Mouse (Mus musculus) kidney, postnatal 25 days (tissue): ENCODE results near the gene Zfp710.
"Not testable (repeated sequence)": the region's sequence is repeated elsewhere in the genome, so short reads cannot be mapped to it uniquely, and the experiment has no call there.

Experiments
- DNase-seq, 2 experiments: peaks; one replicate each; pipeline ENCODE4 v3.0.0; 2021; ENCODE audit warnings: mixed read lengths in 2 of 2

Gene Zfp710

GRCm38 (mm10) chr7:80026990-80027635, 2.5 kb downstream of the Zfp710 start:
- DNase-seq: peak; percentile 82 to 94

GRCm38 (mm10) chr7:80027636-80028417, 3.2 kb downstream of the Zfp710 start:
- DNase-seq: peak; percentile 54 to 82

GRCm38 (mm10) chr7:80028418-80028720, 3.8 kb downstream of the Zfp710 start:
- DNase-seq: peak; percentile 64 to 89

GRCm38 (mm10) chr7:80030009-80030408, 5.4 kb downstream of the Zfp710 start:
- DNase-seq: no peak

GRCm38 (mm10) chr7:80030486-80030885, 5.9 kb downstream of the Zfp710 start:
- DNase-seq: no peak

GRCm38 (mm10) chr7:80030987-80031386, 6.4 kb downstream of the Zfp710 start:
- no peak for DNase-seq

GRCm38 (mm10) chr7:80031478-80031877, 6.9 kb downstream of the Zfp710 start:
- no peak for DNase-seq

GRCm38 (mm10) chr7:80032216-80033052, 7.8 kb downstream of the Zfp710 start:
- DNase-seq: peak in 1 of 2 experiments; percentile 73

- no peak for DNase-seq
These were observed 8.6 kb downstream of the Zfp710 start for GRCm38 (mm10) chr7:80033064-80033717.

- DNase-seq: no peak
These were observed 9.2 kb downstream of the Zfp710 start for GRCm38 (mm10) chr7:80033771-80034170.

GRCm38 (mm10) chr7:80035086-80035485, 10.5 kb downstream of the Zfp710 start:
- no peak for DNase-seq

GRCm38 (mm10) chr7:80035748-80036147, 11.1 kb downstream of the Zfp710 start:
- peak; percentile 84 to 90 for DNase-seq

- no peak for DNase-seq
These were observed 15.1 kb downstream of the Zfp710 start for GRCm38 (mm10) chr7:80039699-80040098.

GRCm38 (mm10) chr7:80044170-80044569, 19.6 kb downstream of the Zfp710 start:
- peak in 1 of 2 experiments; percentile 78 for DNase-seq

- peak in 1 of 2 experiments; percentile 37 for DNase-seq
These were observed 22.4 kb downstream of the Zfp710 start for GRCm38 (mm10) chr7:80047041-80047440.

GRCm38 (mm10) chr7:80049746-80050145, 25.1 kb downstream of the Zfp710 start:
- peak; percentile 54 to 67 for DNase-seq

- DNase-seq: not testable (repeated sequence)
These were observed 25.8 kb downstream of the Zfp710 start for GRCm38 (mm10) chr7:80050382-80050781.

GRCm38 (mm10) chr7:80051835-80052234, 27.2 kb downstream of the Zfp710 start:
- peak; percentile 55 to 59 for DNase-seq

GRCm38 (mm10) chr7:80052261-80052660, 27.6 kb downstream of the Zfp710 start:
- peak; percentile 83 to 87 for DNase-seq

- peak; percentile 58 to 84 for DNase-seq
These were observed 28.5 kb downstream of the Zfp710 start for GRCm38 (mm10) chr7:80053147-80053546.

- peak; percentile 60 to 72 for DNase-seq
These were observed 31.2 kb downstream of the Zfp710 start for GRCm38 (mm10) chr7:80055781-80056180.

- peak; percentile 80 to 92 for DNase-seq
These were observed 32.5 kb downstream of the Zfp710 start for GRCm38 (mm10) chr7:80057002-80057691.
